9 mouse cellular contexts compared by ENCODE assay signal in genomic region chr5:106457986-106458476, GRCm38 (mm10). TPM values are rescaled to one million over a fixed set of nuclear protein-coding genes. Genes with fewer than 3 reads are reported as not detected.
DNase-seq lines count a peak whose midpoint lies in the region; ATAC-seq and TF ChIP-seq lines count a peak whose summit lies in the region.
"Had no signal": no experiment of that assay in that cellular context is flagged by ENCODE, and none has a peak within 500 bp of the region (broad histone marks: within the 10 kb centered on the region; RNA-seq: fewer than 3 reads in every experiment).

TSS of gene Barhl2 (minus strand) at chr5:106458166.

- no peak within 1 kb of the TSS; the same call in 1 of the 2 replicates for H3K27ac ChIP-seq in heart, embryonic 10.5 days
- H3K27ac ChIP-seq in hindbrain, embryonic 12.5 days, result no peak within 1 kb of the TSS
- peak within 1 kb of the TSS; percentile 86 for H3K27ac ChIP-seq in midbrain, embryonic 13.5 days

- intact Hi-C loops in left cerebral cortex, postnatal 14 days (cut with DNase I), result loop anchor here (5.0 kb wide), 1 partner anchor 1264 kb away; no protein-coding TSS in a partner anchor

- peak within 1 kb of the TSS; percentile 43 for H3K9ac ChIP-seq in hindbrain, embryonic 12.5 days
- H3K9ac ChIP-seq in midbrain, embryonic 13.5 days (replicated peaks), result peak within 1 kb of the TSS; percentile 83

- peaks cover 32% of the 10 kb centered on the region for H3K4me1 ChIP-seq in heart, embryonic 10.5 days
- H3K4me1 ChIP-seq in hindbrain, embryonic 12.5 days, result peaks cover 33% of the 10 kb centered on the region
- peaks cover 36% of the 10 kb centered on the region for H3K4me1 ChIP-seq in midbrain, embryonic 13.5 days (replicated peaks)

- peaks cover 99% of the 10 kb centered on the region for H3K27me3 ChIP-seq in heart, embryonic 10.5 days (ENCODE audit: insufficient read depth, poor library complexity, severe bottlenecking)
- peaks cover 91% of the 10 kb centered on the region for H3K27me3 ChIP-seq in hindbrain, embryonic 12.5 days
- peaks cover 82% of the 10 kb centered on the region for H3K27me3 ChIP-seq in midbrain, embryonic 13.5 days

- 0 out of 2 replicates have a peak, but pooled peaks have one; percentile 31 for TF ChIP-seq POLR2A in brain, embryonic 14.5 days (IDR thresholded peaks at IDR 0.05; ENCODE audit: borderline replicate concordance, extremely low read depth, insufficient read depth, insufficient read length, poor library complexity, severe bottlenecking)

- H3K4me3 ChIP-seq in heart, embryonic 10.5 days, result peak within 1 kb of the TSS; percentile 65
- H3K4me3 ChIP-seq in hindbrain, embryonic 12.5 days, result peak within 1 kb of the TSS; percentile 47
- peak within 1 kb of the TSS; percentile 61 for H3K4me3 ChIP-seq in midbrain, embryonic 13.5 days (replicated peaks)

- H3K4me2 ChIP-seq in hindbrain, embryonic 12.5 days (replicated peaks), result peak within 1 kb of the TSS; percentile 82
- peak within 1 kb of the TSS; percentile 73 for H3K4me2 ChIP-seq in midbrain, embryonic 13.5 days (replicated peaks)

- TF ChIP-seq CTCF in brain, embryonic 14.5 days (IDR thresholded peaks at IDR 0.05; ENCODE audit: borderline replicate concordance, extremely low read depth, insufficient read depth, insufficient read length), result no peak

- under 1% methylated on average over 56 of the region's 57 CpGs for WGBS in heart, embryonic 10.5 days
- WGBS in hindbrain, embryonic 12.5 days, result under 1% methylated on average over 43 of the region's 57 CpGs
- 0% methylated on average over 42 of the region's 57 CpGs for WGBS in midbrain, embryonic 13.5 days

- no peak for DNase-seq in heart, embryonic 10.5 days (ENCODE audit: low spot score)
- no peak for DNase-seq in heart, adult 8-10 months (ENCODE audit: low spot score)
- DNase-seq in brain, embryonic 14.5 days (ENCODE audit: low read depth), result peak; percentile 35
- no peak for DNase-seq in layer of hippocampus, adult 18-20 months (ENCODE audit: low spot score in 2 of 2)
- DNase-seq in thymus, postnatal 10 days (ENCODE audit: low spot score in 2 of 2), result no peak
- no peak for DNase-seq in left cerebral cortex, postnatal 14 days (ENCODE audit: low spot score in 2 of 2)

- ATAC-seq in hindbrain, embryonic 12.5 days (ENCODE audit: low FRiP score), result no peak
- peak; percentile 48 for ATAC-seq in midbrain, embryonic 13.5 days

- H3K9me3 ChIP-seq in heart, embryonic 10.5 days, result no peaks in the 10 kb centered on the region
- no peaks in the 10 kb centered on the region for H3K9me3 ChIP-seq in hindbrain, embryonic 12.5 days (replicated peaks)
- no peaks in the 10 kb centered on the region for H3K9me3 ChIP-seq in midbrain, embryonic 13.5 days

- H3K36me3 ChIP-seq in heart, embryonic 10.5 days, result no peaks in the 10 kb centered on the region
- no peaks in the 10 kb centered on the region for H3K36me3 ChIP-seq in hindbrain, embryonic 12.5 days
- H3K36me3 ChIP-seq in midbrain, embryonic 13.5 days, result no peaks in the 10 kb centered on the region

RNA-seq across cellular contexts. Expression of gene Barhl2, which starts in this region (rescaled TPM):
- polyA plus RNA-seq in heart, embryonic 10.5 days (2016; fragmentation: Nextera tagmentation; extraction: Ambion mirVana), result not detected in 2 replicates
- not detected for total RNA-seq in heart, adult 8-10 months (2022)
- polyA plus RNA-seq in brain, embryonic 14.5 days (2012; rRNA removed), result 18.0 and 26.0 TPM in 2 replicates
- polyA plus RNA-seq in hindbrain, embryonic 12.5 days (2016; fragmentation: Nextera tagmentation; extraction: Ambion mirVana), result 1.3 and 1.4 TPM in 2 replicates
- polyA plus RNA-seq in midbrain, embryonic 13.5 days (2015; fragmentation: Nextera tagmentation; extraction: Ambion mirVana), result 12.9 and 14.4 TPM in 2 replicates
- under 1 TPM in 1 of 2 experiments, not detected in 1; 0.12 TPM for total RNA-seq in layer of hippocampus, adult 18-20 months (2021)
- total RNA-seq in left cerebral cortex, postnatal 14 days (2021), result under 1 TPM; 0.35 to 0.93 TPM
- total RNA-seq: megakaryocyte-erythroid progenitor cell, adult 5-6 weeks had no signal
